Mouse (Mus musculus): ENCODE data around the gene Kansl2. TPM values are rescaled to one million over a fixed set of nuclear protein-coding genes. Genes with fewer than 3 reads are reported as not detected.
A peak's percentile ranks its signal among the peaks of the same experiment; 100 is the strongest.

Kansl2 gene
- total and polyA plus RNA-seq, 2 experiments from 2014 or later: 58.7 to 73.1 TPM

DNA sequence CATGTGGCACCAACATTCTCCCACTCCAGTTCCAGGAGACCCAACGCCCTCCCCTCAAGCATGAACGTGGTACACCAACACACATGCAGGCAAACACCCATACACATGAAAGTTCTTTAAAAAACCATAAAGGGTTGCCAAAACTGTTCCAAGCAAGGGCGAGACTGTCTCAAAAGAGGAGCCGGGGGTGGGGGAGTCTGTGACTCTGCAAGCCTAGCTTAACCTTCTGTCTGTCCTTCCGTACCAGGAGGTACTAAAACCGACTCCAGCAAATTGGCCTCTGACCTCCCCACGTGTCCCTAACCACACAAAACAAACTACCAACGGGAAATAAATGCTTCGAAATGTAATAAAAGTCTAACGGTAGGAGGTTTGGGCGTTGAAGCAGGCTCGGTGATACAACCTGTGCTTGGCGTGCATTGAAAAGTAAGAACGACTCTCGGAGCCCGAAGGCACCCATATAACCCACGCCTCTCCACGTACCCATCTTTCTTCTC is 981 bp downstream of the Kansl2 start:
- TF ChIP-seq EP300 (IDR thresholded peaks at IDR 0.05; ENCODE audit: low read depth) (no peak), CTCF (IDR thresholded peaks at IDR 0.05; ENCODE audit: low read depth) (no peak)
- Histone ChIP-seq H3K27me3 (ENCODE audit: control insufficient read depth, insufficient read depth, low read length) (no peaks in the 10 kb centered on the region), H3K4me1 (ENCODE audit: control insufficient read depth, insufficient read depth) (peaks cover 11% of the 10 kb centered on the region; the same call in 1 of the 2 replicates), H3K9me3 (replicated peaks; ENCODE audit: control insufficient read depth, low read length) (no peaks in the 10 kb centered on the region), H3K9ac (replicated peaks; ENCODE audit: low read depth, low read length) (peak overlapping the region; percentile 91), H3K4me2 (ENCODE audit: low read depth, low read length) (peak overlapping the region; percentile 90), H3K27ac (ENCODE audit: low read depth) (peak overlapping the region; percentile 98), H3K4me3 (ENCODE audit: low read depth, low read length) (peak overlapping the region; percentile 92), H3K36me3 (replicated peaks; ENCODE audit: control insufficient read depth, insufficient read depth, low read length) (peaks cover 34% of the 10 kb centered on the region)
- DNase-seq (ENCODE audit: low spot score) (no peak), ATAC-seq (ENCODE audit: insufficient read depth, low read depth) (no peak)
- under 1% methylated on average over 18 of the region's 18 CpGs for WGBS

DNA sequence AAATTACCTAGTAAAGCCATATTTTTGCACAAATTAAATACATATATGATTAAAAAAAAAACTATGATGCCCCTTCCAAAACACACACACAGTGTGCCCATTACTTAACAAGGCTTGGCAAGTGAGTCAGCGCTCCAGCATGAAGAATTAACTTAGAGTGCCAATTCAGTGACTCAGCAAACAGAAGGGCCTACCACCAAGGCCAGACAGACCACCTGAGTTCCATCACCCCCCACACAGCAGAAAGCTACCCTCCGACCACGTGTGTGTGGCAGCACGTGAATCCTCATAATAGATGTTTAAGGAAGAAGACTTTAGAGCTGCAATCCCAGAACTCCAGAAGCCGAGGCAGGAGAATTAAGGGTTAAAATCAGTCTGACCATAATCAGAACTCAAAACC is 1.8 kb downstream of the Kansl2 start:
- 26% methylated on average over 5 of the region's 5 CpGs for WGBS
- ATAC-seq (ENCODE audit: insufficient read depth, low read depth) (no peak), DNase-seq (ENCODE audit: low spot score) (no peak)
- Histone ChIP-seq H3K9ac (replicated peaks; ENCODE audit: low read depth, low read length) (peak overlapping the region; percentile 91; the same call in 1 of the 2 replicates), H3K4me2 (ENCODE audit: low read depth, low read length) (peak overlapping the region; percentile 90), H3K36me3 (replicated peaks; ENCODE audit: control insufficient read depth, insufficient read depth, low read length) (peaks cover 42% of the 10 kb centered on the region), H3K27me3 (ENCODE audit: control insufficient read depth, insufficient read depth, low read length) (no peaks in the 10 kb centered on the region), H3K4me3 (ENCODE audit: low read depth, low read length) (peak overlapping the region; percentile 92), H3K4me1 (ENCODE audit: control insufficient read depth, insufficient read depth) (peaks cover 11% of the 10 kb centered on the region; the same call in 1 of the 2 replicates), H3K9me3 (replicated peaks; ENCODE audit: control insufficient read depth, low read length) (no peaks in the 10 kb centered on the region), H3K27ac (ENCODE audit: low read depth) (peak overlapping the region; percentile 98; the same call in 1 of the 2 replicates)
- TF ChIP-seq CTCF (IDR thresholded peaks at IDR 0.05; ENCODE audit: low read depth): no peak
- TF ChIP-seq EP300 (IDR thresholded peaks at IDR 0.05; ENCODE audit: low read depth): no peak

GRCm38 (mm10) chr15:98528066-98528563 is 5.9 kb downstream of the Kansl2 start:
- Histone ChIP-seq H3K9me3 (replicated peaks; ENCODE audit: control insufficient read depth, low read length) (no peaks in the 10 kb centered on the region), H3K27me3 (ENCODE audit: control insufficient read depth, insufficient read depth, low read length) (no peaks in the 10 kb centered on the region), H3K9ac (replicated peaks; ENCODE audit: low read depth, low read length) (no peak overlapping the region), H3K4me1 (ENCODE audit: control insufficient read depth, insufficient read depth) (peaks cover 11% of the 10 kb centered on the region; the same call in 1 of the 2 replicates), H3K4me2 (ENCODE audit: low read depth, low read length) (no peak overlapping the region), H3K4me3 (ENCODE audit: low read depth, low read length) (no peak overlapping the region), H3K27ac (ENCODE audit: low read depth) (no peak overlapping the region), H3K36me3 (replicated peaks; ENCODE audit: control insufficient read depth, insufficient read depth, low read length) (peaks cover 80% of the 10 kb centered on the region)
- no peak for DNase-seq (ENCODE audit: low spot score)
- WGBS: 70% methylated on average over 5 of the region's 5 CpGs
- no peak for TF ChIP-seq EP300 (IDR thresholded peaks at IDR 0.05; ENCODE audit: low read depth)
- no peak for TF ChIP-seq CTCF (IDR thresholded peaks at IDR 0.05; ENCODE audit: low read depth)
- no peak for ATAC-seq (ENCODE audit: insufficient read depth, low read depth)

- ATAC-seq (ENCODE audit: insufficient read depth, low read depth): no peak
- Histone ChIP-seq H3K4me3 (ENCODE audit: low read depth, low read length) (no peak overlapping the region), H3K9me3 (replicated peaks; ENCODE audit: control insufficient read depth, low read length) (no peaks in the 10 kb centered on the region), H3K27me3 (ENCODE audit: control insufficient read depth, insufficient read depth, low read length) (no peaks in the 10 kb centered on the region), H3K4me1 (ENCODE audit: control insufficient read depth, insufficient read depth) (peaks cover 2% of the 10 kb centered on the region; the same call in 1 of the 2 replicates), H3K27ac (ENCODE audit: low read depth) (no peak overlapping the region), H3K9ac (replicated peaks; ENCODE audit: low read depth, low read length) (no peak overlapping the region), H3K36me3 (replicated peaks; ENCODE audit: control insufficient read depth, insufficient read depth, low read length) (peaks cover 89% of the 10 kb centered on the region), H3K4me2 (ENCODE audit: low read depth, low read length) (no peak overlapping the region)
- no peak for DNase-seq (ENCODE audit: low spot score)
- WGBS: 97% methylated on average over 5 of the region's 5 CpGs
- TF ChIP-seq CTCF (IDR thresholded peaks at IDR 0.05; ENCODE audit: low read depth): no peak
- TF ChIP-seq EP300 (IDR thresholded peaks at IDR 0.05; ENCODE audit: low read depth): no peak
These were observed 6.8 kb downstream of the Kansl2 start for GRCm38 (mm10) chr15:98527056-98527771.

DNA sequence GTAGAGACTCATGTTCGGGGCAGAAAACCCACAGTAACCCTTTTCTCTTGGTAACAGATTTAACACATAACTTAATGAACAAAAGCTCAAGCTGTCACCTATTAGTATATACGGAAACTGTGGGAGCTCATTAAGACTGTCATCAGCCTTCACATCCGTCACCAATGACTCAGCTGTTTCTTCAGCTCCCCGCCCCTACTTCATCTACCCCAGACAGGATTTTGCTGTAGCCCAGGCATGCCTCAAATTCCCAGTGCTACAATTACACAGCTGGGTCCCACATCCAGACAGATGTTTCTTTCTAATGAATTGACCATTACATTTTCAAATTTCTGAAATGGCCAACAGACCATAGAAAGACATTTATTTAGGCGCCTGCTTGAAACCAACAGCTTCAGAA is 8.0 kb downstream of the Kansl2 start:
- no peak for TF ChIP-seq CTCF (IDR thresholded peaks at IDR 0.05; ENCODE audit: low read depth)
- no peak for TF ChIP-seq EP300 (IDR thresholded peaks at IDR 0.05; ENCODE audit: low read depth)
- no peak overlapping the region for H3K4me3 ChIP-seq (ENCODE audit: low read depth, low read length)
- ATAC-seq (ENCODE audit: insufficient read depth, low read depth): no peak

More for the DNA sequence above, 8.0 kb downstream of the Kansl2 start:
- H3K4me1 ChIP-seq (ENCODE audit: control insufficient read depth, insufficient read depth): no peaks in the 10 kb centered on the region
- no peaks in the 10 kb centered on the region for H3K9me3 ChIP-seq (replicated peaks; ENCODE audit: control insufficient read depth, low read length)
- no peak for DNase-seq (ENCODE audit: low spot score)
- no peaks in the 10 kb centered on the region for H3K27me3 ChIP-seq (ENCODE audit: control insufficient read depth, insufficient read depth, low read length)
- peaks cover 95% of the 10 kb centered on the region for H3K36me3 ChIP-seq (replicated peaks; ENCODE audit: control insufficient read depth, insufficient read depth, low read length)
- no peak overlapping the region for H3K4me2 ChIP-seq (ENCODE audit: low read depth, low read length)
- 58% methylated on average over 5 of the region's 5 CpGs for WGBS
- H3K27ac ChIP-seq (ENCODE audit: low read depth): no peak overlapping the region
- H3K9ac ChIP-seq (replicated peaks; ENCODE audit: low read depth, low read length): no peak overlapping the region
